Mouse (Mus musculus) kidney, postnatal 0 days (tissue): ENCODE results near the gene Rad23a. TPM values are rescaled to one million over a fixed set of nuclear protein-coding genes. Genes with fewer than 3 reads are reported as not detected.
A peak's percentile ranks its signal among the peaks of the same experiment; 100 is the strongest.
"Not testable (repeated sequence)": the region's sequence is repeated elsewhere in the genome, so short reads cannot be mapped to it uniquely, and the experiment has no call there.

Experiments used
- ATAC-seq: fragments of 200-750 bp; cut with Nextera tagmentation; replicated peaks from 2 replicates; pipeline ENCODE4 v1.8.0; 2017; ENCODE audit warnings: low read depth, moderate number of reproducible peaks, moderate TSS enrichment, moderate library complexity; ENCODE audit not compliant: low FRiP score
- DNase-seq: peaks from one replicate; pipeline ENCODE4 v3.0.0-alpha.2; 2016; ENCODE audit warnings: low spot score
- H3K27ac ChIP-seq: fragments of 300-500 bp; sonication (generic); 2 replicates; pipeline ENCODE4 v1.5.1; 2014; ENCODE audit warnings: mild to moderate bottlenecking
- H3K27me3 ChIP-seq: fragments of 300-500 bp; sonication (generic); 2 replicates; pipeline ENCODE4 v1.6.1; 2014; ENCODE audit warnings: low read length, mixed read lengths; ENCODE audit not compliant: insufficient read depth
- H3K36me3 ChIP-seq: fragments of 300-500 bp; sonication (generic); 2 replicates; pipeline ENCODE4 v1.6.1; 2014; ENCODE audit warnings: low read length, mixed read lengths; ENCODE audit not compliant: insufficient read depth
- H3K4me1 ChIP-seq: fragments of 300-500 bp; sonication (generic); replicated peaks from 2 replicates; pipeline ENCODE4 v1.6.1; 2014; ENCODE audit warnings: antibody characterized with exemption, low read length, mixed read lengths; ENCODE audit not compliant: insufficient read depth
- H3K4me2 ChIP-seq: fragments of 300-500 bp; sonication (generic); 2 replicates; pipeline ENCODE4 v1.6.1; 2014; ENCODE audit warnings: mild to moderate bottlenecking, low read length, moderate library complexity, mixed read lengths
- H3K4me3 ChIP-seq: fragments of 300-500 bp; sonication (generic); replicated peaks from 2 replicates; pipeline ENCODE4 v1.5.1; 2014; ENCODE audit warnings: low read depth, low read length
- H3K9ac ChIP-seq: fragments of 300-500 bp; sonication (generic); 2 replicates; pipeline ENCODE4 v1.6.1; 2014; ENCODE audit warnings: low read depth, low read length
- H3K9me3 ChIP-seq: fragments of 300-500 bp; sonication (generic); replicated peaks from 2 replicates; pipeline ENCODE4 v1.6.1; 2016; ENCODE audit warnings: low read length, inconsistent platforms, mixed read lengths
- CTCF ChIP-seq: IDR thresholded peaks from 2 replicates; pipeline ENCODE4 v1.5.1; 2016; ENCODE audit warnings: antibody characterized with exemption, low read depth, mild to moderate bottlenecking, moderate library complexity
- WGBS: fragments of 180-500 bp; shearing (Covaris S2); extraction: QIAGEN DNeasy Blood & Tissue Kit; methylation state at CpG from one replicate; pipeline ENCODE4 v1.1.7; 2014; 5-methylcytosine and 5-hydroxymethylcytosine counted together
- polyA plus RNA-seq: library from polyadenylated mRNA; unstranded; fragments of >200 nt; fragmentation: Nextera tagmentation; extraction: Ambion mirVana; gene quantifications from 2 replicates; pipeline ENCODE4 v1.2.1, GENCODE M21; 2015

The Rad23a gene
- polyA plus RNA-seq, 1 experiment from 2014 or later, result 98.9 TPM

- TF ChIP-seq CTCF, result no peak
- H3K9ac ChIP-seq, result no peak overlapping the region
- no peak overlapping the region for H3K4me3 ChIP-seq
- H3K27ac ChIP-seq, result no peak overlapping the region
- peaks cover 44% of the 10 kb centered on the region for H3K36me3 ChIP-seq
- ATAC-seq, result no peak
- no peaks in the 10 kb centered on the region for H3K9me3 ChIP-seq
- 67% methylated on average over 10 of the region's 10 CpGs for WGBS
- no peaks in the 10 kb centered on the region for H3K27me3 ChIP-seq
- no peaks in the 10 kb centered on the region; the same call in 1 of the 2 replicates for H3K4me1 ChIP-seq
- H3K4me2 ChIP-seq, result no peak overlapping the region
- no peak for DNase-seq
These were observed 5.3 kb downstream of the Rad23a start for GRCm38 (mm10) chr8:84834866-84835855.

GRCm38 (mm10) chr8:84834002-84834865 is 6.2 kb downstream of the Rad23a start:
- Histone ChIP-seq H3K27ac (no peak overlapping the region), H3K4me1 (no peaks in the 10 kb centered on the region; the same call in 1 of the 2 replicates)

GRCm38 (mm10) chr8:84832759-84833742 is 7.4 kb downstream of the Rad23a start:
- Histone ChIP-seq H3K9me3 (no peaks in the 10 kb centered on the region), H3K27me3 (no peaks in the 10 kb centered on the region), H3K36me3 (peaks cover 40% of the 10 kb centered on the region), H3K4me2 (peak overlapping the region; percentile 65), H3K27ac (peak overlapping the region; percentile 94; the same call in 1 of the 2 replicates), H3K4me3 (peak overlapping the region; percentile 95), H3K9ac (peak overlapping the region; percentile 96), H3K4me1 (no peaks in the 10 kb centered on the region; the same call in 1 of the 2 replicates)
- ATAC-seq (no peak), DNase-seq (no peak)
- 53% methylated on average over 10 of the region's 10 CpGs for WGBS
- peak; percentile 32; the same call in 1 of the 2 replicates for TF ChIP-seq CTCF

More at GRCm38 (mm10) chr8:84834002-84834865, 6.2 kb downstream of the Rad23a start:
- Histone ChIP-seq H3K4me2 (no peak overlapping the region), H3K9ac (no peak overlapping the region), H3K4me3 (no peak overlapping the region), H3K27me3 (no peaks in the 10 kb centered on the region), H3K36me3 (peaks cover 44% of the 10 kb centered on the region), H3K9me3 (no peaks in the 10 kb centered on the region)
- no peak for ATAC-seq
- WGBS, result 86% methylated on average over 19 of the region's 19 CpGs
- no peak for DNase-seq
- no peak for TF ChIP-seq CTCF

GRCm38 (mm10) chr8:84832034-84832717 is 8.3 kb downstream of the Rad23a start:
- WGBS, result 1% methylated on average over 59 of the region's 59 CpGs
- Histone ChIP-seq H3K27ac (peak overlapping the region; percentile 94), H3K4me3 (peak overlapping the region; percentile 95), H3K27me3 (no peaks in the 10 kb centered on the region), H3K9ac (peak overlapping the region; percentile 96), H3K36me3 (peaks cover 32% of the 10 kb centered on the region), H3K9me3 (no peaks in the 10 kb centered on the region), H3K4me1 (no peaks in the 10 kb centered on the region), H3K4me2 (peak overlapping the region; percentile 65)
- ATAC-seq, result peak; percentile 38
- TF ChIP-seq CTCF, result no peak
- DNase-seq, result peak; percentile 75

- DNase-seq, result no peak
- H3K9me3 ChIP-seq, result no peaks in the 10 kb centered on the region
These were observed 9.0 kb downstream of the Rad23a start, which contains the start of gene Gadd45gip1 for GRCm38 (mm10) chr8:84831490-84831889. Gene Gadd45gip1, plus strand, starts transcription at chr8:84831522.

GRCm38 (mm10) chr8:84826518-84826917 is 13.9 kb downstream of the Rad23a start:
- not testable (repeated sequence) for H3K4me1 ChIP-seq, H3K36me3 ChIP-seq, H3K27me3 ChIP-seq, H3K4me2 ChIP-seq, H3K9ac ChIP-seq, DNase-seq, H3K9me3 ChIP-seq, ATAC-seq, H3K27ac ChIP-seq, H3K4me3 ChIP-seq
- WGBS, result 72% methylated on average over 1 of the region's 2 CpGs

More at GRCm38 (mm10) chr8:84831490-84831889, 9.0 kb downstream of the Rad23a start, which contains the start of gene Gadd45gip1:
- ATAC-seq, result no peak
- Histone ChIP-seq H3K4me2 (peak within 1 kb of the TSS; percentile 65), H3K36me3 (peaks cover 25% of the 10 kb centered on the region), H3K4me3 (peak within 1 kb of the TSS; percentile 95), H3K4me1 (no peaks in the 10 kb centered on the region), H3K27me3 (no peaks in the 10 kb centered on the region), H3K27ac (peak within 1 kb of the TSS; percentile 94), H3K9ac (peak within 1 kb of the TSS; percentile 96)
- TF ChIP-seq CTCF, result no peak
- WGBS, result 84% methylated on average over 11 of the region's 11 CpGs
